Mouse (Mus musculus) E14TG2a.4 (cell line): ENCODE measurements around the gene Chkb.

Source experiments
- CTCF ChIP-seq: conservative IDR thresholded peaks from 2 replicates; pipeline ENCODE4 v1.5.1; 2014; ENCODE audit warnings: low read length
- POU5F1 ChIP-seq: IDR thresholded peaks from 2 replicates; pipeline ENCODE4 v1.6.1; 2014; ENCODE audit warnings: low read length, borderline replicate concordance

GRCm38 (mm10) chr15:89410118-89410517 is 19.6 kb downstream of the Chkb start, which contains the start of gene Syce3:
- no peak for TF ChIP-seq CTCF
- TF ChIP-seq POU5F1, result no peak
